Mouse (Mus musculus) heart, embryonic 13.5 days (tissue): ENCODE measurements at regions not wholly inside any gene's neighbourhood (a gene's known extent, or its start where the extent isn't known, plus 50 kb on each side); places are given as distances from the start of the nearest gene placed in this dataset.

ENCODE experiments used
- ATAC-seq: fragments of 200-750 bp; cut with Nextera tagmentation; 2 replicates; pipeline ENCODE4 v1.8.0; 2017; ENCODE audit warnings: moderate TSS enrichment; ENCODE audit not compliant: insufficient number of reproducible peaks, low FRiP score, low TSS enrichment; ENCODE audit errors: extremely low read depth
- H3K27ac ChIP-seq: fragments of 300-500 bp; sonication (generic); replicated peaks from 2 replicates; pipeline ENCODE4 v1.5.1; 2015; ENCODE audit warnings: moderate library complexity, mild to moderate bottlenecking, inconsistent platforms
- H3K27me3 ChIP-seq: fragments of 300-500 bp; sonication (generic); replicated peaks from 2 replicates; pipeline ENCODE4 v1.6.1; 2015; ENCODE audit warnings: mild to moderate bottlenecking, inconsistent platforms
- H3K36me3 ChIP-seq: fragments of 300-500 bp; sonication (generic); 2 replicates; pipeline ENCODE4 v1.6.1; 2015; ENCODE audit warnings: mild to moderate bottlenecking, inconsistent platforms
- H3K4me1 ChIP-seq: fragments of 300-500 bp; sonication (generic); 2 replicates; pipeline ENCODE4 v1.6.1; 2015; ENCODE audit warnings: inconsistent platforms
- H3K4me2 ChIP-seq: fragments of 300-500 bp; sonication (generic); 2 replicates; pipeline ENCODE4 v1.6.1; 2015; ENCODE audit warnings: inconsistent platforms, mild to moderate bottlenecking, moderate library complexity
- H3K4me3 ChIP-seq: fragments of 300-500 bp; sonication (generic); 2 replicates; pipeline ENCODE4 v1.5.1; 2015; ENCODE audit warnings: moderate library complexity, mild to moderate bottlenecking, inconsistent platforms
- H3K9ac ChIP-seq: fragments of 300-500 bp; sonication (generic); 2 replicates; pipeline ENCODE4 v1.6.1; 2015; ENCODE audit warnings: inconsistent platforms, mild to moderate bottlenecking, moderate library complexity
- H3K9me3 ChIP-seq: fragments of 300-500 bp; sonication (generic); 2 replicates; pipeline ENCODE4 v1.6.1; 2016; ENCODE audit warnings: inconsistent platforms
- WGBS: fragments of 180-500 bp; shearing (Covaris S2); methylation state at CpG from one replicate; pipeline ENCODE4 v1.1.7; 2015; ENCODE audit warnings: mixed read lengths; 5-methylcytosine and 5-hydroxymethylcytosine counted together

- no peak overlapping the region for H3K27ac ChIP-seq
- ATAC-seq, result no peak
- peaks cover 26% of the 10 kb centered on the region for H3K27me3 ChIP-seq
- no peaks in the 10 kb centered on the region for H3K9me3 ChIP-seq
- H3K4me1 ChIP-seq, result peaks cover 15% of the 10 kb centered on the region
- no peak overlapping the region for H3K9ac ChIP-seq
- no peak overlapping the region for H3K4me2 ChIP-seq
- H3K36me3 ChIP-seq, result no peaks in the 10 kb centered on the region
- WGBS, result 82% methylated on average over 10 of the region's 10 CpGs
- no peak overlapping the region for H3K4me3 ChIP-seq
These were observed 85.2 kb upstream of the Cplx2 start for GRCm38 (mm10) chr13:54285968-54286367.

GRCm38 (mm10) chr13:54286616-54287015 is 84.5 kb upstream of the Cplx2 start:
- H3K4me1 ChIP-seq, result peaks cover 13% of the 10 kb centered on the region
- no peak overlapping the region for H3K4me2 ChIP-seq
- H3K36me3 ChIP-seq, result no peaks in the 10 kb centered on the region
- H3K4me3 ChIP-seq, result no peak overlapping the region
- H3K9me3 ChIP-seq, result no peaks in the 10 kb centered on the region
- no peak for ATAC-seq
- 79% methylated on average over 11 of the region's 11 CpGs for WGBS
- H3K27me3 ChIP-seq, result peaks cover 19% of the 10 kb centered on the region
- H3K27ac ChIP-seq, result no peak overlapping the region
- no peak overlapping the region for H3K9ac ChIP-seq

- 84% methylated on average over 9 of the region's 9 CpGs for WGBS
- Histone ChIP-seq H3K4me3 (no peak overlapping the region), H3K36me3 (no peaks in the 10 kb centered on the region), H3K27ac (no peak overlapping the region), H3K4me1 (no peaks in the 10 kb centered on the region), H3K27me3 (no peaks in the 10 kb centered on the region), H3K9ac (no peak overlapping the region), H3K9me3 (no peaks in the 10 kb centered on the region), H3K4me2 (no peak overlapping the region)
- no peak for ATAC-seq
These were observed 81.1 kb upstream of the Cplx2 start for GRCm38 (mm10) chr13:54290066-54290465.

GRCm38 (mm10) chr13:54292394-54292793 is 78.8 kb upstream of the Cplx2 start:
- 72% methylated on average over 6 of the region's 6 CpGs for WGBS
- Histone ChIP-seq H3K9ac (no peak overlapping the region), H3K27me3 (no peaks in the 10 kb centered on the region), H3K9me3 (no peaks in the 10 kb centered on the region), H3K4me1 (no peaks in the 10 kb centered on the region), H3K27ac (no peak overlapping the region), H3K4me2 (no peak overlapping the region), H3K36me3 (no peaks in the 10 kb centered on the region), H3K4me3 (no peak overlapping the region)
- ATAC-seq, result no peak

- H3K4me2 ChIP-seq, result no peak overlapping the region
- H3K4me1 ChIP-seq, result no peaks in the 10 kb centered on the region
- H3K9ac ChIP-seq, result no peak overlapping the region
- 69% methylated on average over 3 of the region's 3 CpGs for WGBS
- ATAC-seq, result no peak
- H3K4me3 ChIP-seq, result no peak overlapping the region
- no peaks in the 10 kb centered on the region for H3K36me3 ChIP-seq
- H3K27ac ChIP-seq, result no peak overlapping the region
- no peaks in the 10 kb centered on the region for H3K27me3 ChIP-seq
- H3K9me3 ChIP-seq, result no peaks in the 10 kb centered on the region
These were observed 78.1 kb upstream of the Cplx2 start for GRCm38 (mm10) chr13:54293006-54293405.

- H3K4me3 ChIP-seq, result no peak overlapping the region
- no peak overlapping the region for H3K4me2 ChIP-seq
- H3K36me3 ChIP-seq, result no peaks in the 10 kb centered on the region
- ATAC-seq, result no peak
- peaks cover 5% of the 10 kb centered on the region; the same call in 1 of the 2 replicates for H3K27me3 ChIP-seq
- H3K9ac ChIP-seq, result no peak overlapping the region
- no peak overlapping the region for H3K27ac ChIP-seq
- H3K4me1 ChIP-seq, result no peaks in the 10 kb centered on the region
- H3K9me3 ChIP-seq, result no peaks in the 10 kb centered on the region
- 59% methylated on average over 5 of the region's 5 CpGs for WGBS
These were observed 75.5 kb upstream of the Cplx2 start for GRCm38 (mm10) chr13:54295475-54296259.

GRCm38 (mm10) chr13:54296260-54296555 is 74.9 kb upstream of the Cplx2 start:
- H3K27me3 ChIP-seq, result peaks cover 10% of the 10 kb centered on the region; the same call in 1 of the 2 replicates
- 8% methylated on average over 1 of the region's 1 CpGs for WGBS
- no peaks in the 10 kb centered on the region for H3K36me3 ChIP-seq
- no peak overlapping the region for H3K27ac ChIP-seq
- H3K4me2 ChIP-seq, result no peak overlapping the region
- H3K4me1 ChIP-seq, result no peaks in the 10 kb centered on the region
- H3K9me3 ChIP-seq, result no peaks in the 10 kb centered on the region
- no peak overlapping the region for H3K4me3 ChIP-seq
- H3K9ac ChIP-seq, result no peak overlapping the region
- no peak for ATAC-seq

GRCm38 (mm10) chr13:54298851-54299250 is 72.3 kb upstream of the Cplx2 start:
- no peak overlapping the region for H3K27ac ChIP-seq
- H3K4me1 ChIP-seq, result peaks cover 13% of the 10 kb centered on the region
- no peak for ATAC-seq
- H3K4me3 ChIP-seq, result no peak overlapping the region
- H3K27me3 ChIP-seq, result peaks cover 14% of the 10 kb centered on the region; the same call in 1 of the 2 replicates
- no peak overlapping the region for H3K4me2 ChIP-seq
- WGBS, result 57% methylated on average over 8 of the region's 8 CpGs
- no peaks in the 10 kb centered on the region for H3K9me3 ChIP-seq
- H3K9ac ChIP-seq, result no peak overlapping the region
- H3K36me3 ChIP-seq, result no peaks in the 10 kb centered on the region

- Histone ChIP-seq H3K9me3 (no peaks in the 10 kb centered on the region), H3K9ac (no peak overlapping the region), H3K27me3 (peaks cover 14% of the 10 kb centered on the region; the same call in 1 of the 2 replicates), H3K4me1 (peaks cover 18% of the 10 kb centered on the region), H3K4me2 (no peak overlapping the region), H3K27ac (no peak overlapping the region), H3K36me3 (no peaks in the 10 kb centered on the region), H3K4me3 (no peak overlapping the region)
- no peak for ATAC-seq
- WGBS, result 80% methylated on average over 5 of the region's 5 CpGs
These were observed 71.9 kb upstream of the Cplx2 start for GRCm38 (mm10) chr13:54299295-54299694.

- H3K27ac ChIP-seq, result no peak overlapping the region
- WGBS, result 64% methylated on average over 1 of the region's 1 CpGs
- ATAC-seq, result no peak
- no peaks in the 10 kb centered on the region for H3K9me3 ChIP-seq
- H3K9ac ChIP-seq, result no peak overlapping the region
- no peaks in the 10 kb centered on the region for H3K36me3 ChIP-seq
- peaks cover 14% of the 10 kb centered on the region; the same call in 1 of the 2 replicates for H3K27me3 ChIP-seq
- peaks cover 21% of the 10 kb centered on the region for H3K4me1 ChIP-seq
- H3K4me3 ChIP-seq, result no peak overlapping the region
- no peak overlapping the region for H3K4me2 ChIP-seq
These were observed 70.0 kb upstream of the Cplx2 start for GRCm38 (mm10) chr13:54301110-54301509.

- Histone ChIP-seq H3K9me3 (no peaks in the 10 kb centered on the region), H3K9ac (peak overlapping the region; percentile 96), H3K27ac (no peak overlapping the region), H3K4me3 (peak overlapping the region; percentile 89), H3K4me1 (peaks cover 22% of the 10 kb centered on the region), H3K36me3 (no peaks in the 10 kb centered on the region), H3K4me2 (peak overlapping the region; percentile 81), H3K27me3 (peaks cover 14% of the 10 kb centered on the region; the same call in 1 of the 2 replicates)
- 38% methylated on average over 6 of the region's 6 CpGs for WGBS
- ATAC-seq, result no peak
These were observed 69.5 kb upstream of the Cplx2 start for GRCm38 (mm10) chr13:54301677-54302076.
